Mouse (Mus musculus) lung, postnatal 0 days (tissue): ENCODE measurements around the gene Cd81.

Experiments used
- CTCF ChIP-seq: IDR thresholded peaks from 2 replicates; pipeline ENCODE4 v1.5.1; 2016; ENCODE audit warnings: antibody characterized with exemption, mild to moderate bottlenecking
- EP300 ChIP-seq: IDR thresholded peaks from 2 replicates; pipeline ENCODE4 v1.6.1; 2016; ENCODE audit warnings: antibody characterized with exemption, mild to moderate bottlenecking, control low read depth

GRCm38 (mm10) chr7:143008370-143008926, 44.1 kb upstream of the Cd81 start:
- TF ChIP-seq CTCF (peak; percentile 40), EP300 (peak; percentile 40; the same call in 1 of the 2 replicates)
